In genomic region chr16:12886127-12886526, GRCm38 (mm10) we compare ENCODE assay signal across 11 mouse cellular contexts.
A peak's percentile ranks its signal among the peaks of the same experiment; 100 is the strongest.
DNase-seq lines count a peak whose midpoint lies in the region; ATAC-seq and TF ChIP-seq lines count a peak whose summit lies in the region.
"Had no signal": no experiment of that assay in that cellular context is flagged by ENCODE, and none has a peak within 500 bp of the region (broad histone marks: within the 10 kb centered on the region; RNA-seq: fewer than 3 reads in every experiment).

No protein-coding gene starts in this region.

- peak overlapping the region; percentile 4; the same call in 1 of the 2 replicates for H3K27ac ChIP-seq in midbrain, embryonic 15.5 days
- H3K27ac ChIP-seq in midbrain, embryonic 16.5 days (ENCODE audit: low read length): no peak overlapping the region
- H3K27ac ChIP-seq in hindbrain, embryonic 13.5 days: peak overlapping the region; percentile 52; the same call in 1 of the 2 replicates
- no peak overlapping the region for H3K27ac ChIP-seq in midbrain, postnatal 0 days (ENCODE audit: low read depth, low read length)
- no peak overlapping the region for H3K27ac ChIP-seq in liver, postnatal 0 days (ENCODE audit: low read depth)
- H3K27ac ChIP-seq: heart, adult 2 months; liver, embryonic 15.5 days had no signal

- ATAC-seq in midbrain, embryonic 15.5 days (replicated peaks): no peak
- no peak for ATAC-seq in midbrain, embryonic 16.5 days
- peak; percentile 72 for ATAC-seq in hindbrain, embryonic 13.5 days (ENCODE audit: low FRiP score)
- ATAC-seq in midbrain, postnatal 0 days (ENCODE audit: low FRiP score): no peak
- no peak for ATAC-seq in liver, postnatal 0 days
- ATAC-seq: activated CD4-positive, CD25-positive, alpha-beta regulatory T cell, adult 4 months had no signal

- H3K4me1 ChIP-seq in midbrain, embryonic 15.5 days: peaks cover 9% of the 10 kb centered on the region
- no peaks in the 10 kb centered on the region for H3K4me1 ChIP-seq in midbrain, embryonic 16.5 days (ENCODE audit: control insufficient read depth, insufficient read depth, low read length)
- H3K4me1 ChIP-seq in hindbrain, embryonic 13.5 days (replicated peaks): peaks cover 35% of the 10 kb centered on the region
- H3K4me1 ChIP-seq in midbrain, postnatal 0 days (ENCODE audit: insufficient read depth, low read length): no peaks in the 10 kb centered on the region
- no peaks in the 10 kb centered on the region for H3K4me1 ChIP-seq in liver, postnatal 0 days (ENCODE audit: insufficient read depth)
- H3K4me1 ChIP-seq: liver, embryonic 15.5 days had no signal

- TF ChIP-seq CTCF in midbrain, postnatal 0 days (IDR thresholded peaks at IDR 0.05): no peak
- TF ChIP-seq CTCF in liver, postnatal 0 days (IDR thresholded peaks at IDR 0.05; ENCODE audit: low read depth): no peak

- TF ChIP-seq EP300 in liver, postnatal 0 days (IDR thresholded peaks at IDR 0.05; ENCODE audit: low read depth): no peak

- no peak overlapping the region for H3K4me2 ChIP-seq in midbrain, embryonic 15.5 days
- no peak overlapping the region for H3K4me2 ChIP-seq in midbrain, embryonic 16.5 days (ENCODE audit: low read length)
- no peak overlapping the region for H3K4me2 ChIP-seq in hindbrain, embryonic 13.5 days
- H3K4me2 ChIP-seq in midbrain, postnatal 0 days (ENCODE audit: low read depth, low read length, poor library complexity, severe bottlenecking): no peak overlapping the region
- H3K4me2 ChIP-seq in liver, postnatal 0 days (ENCODE audit: low read depth, low read length): no peak overlapping the region
- H3K4me2 ChIP-seq: liver, embryonic 15.5 days had no signal

- H3K9ac ChIP-seq in midbrain, embryonic 15.5 days: no peak overlapping the region
- no peak overlapping the region for H3K9ac ChIP-seq in midbrain, embryonic 16.5 days (ENCODE audit: low read depth, low read length)
- no peak overlapping the region for H3K9ac ChIP-seq in hindbrain, embryonic 13.5 days
- no peak overlapping the region for H3K9ac ChIP-seq in midbrain, postnatal 0 days (replicated peaks; ENCODE audit: low read length, poor library complexity, severe bottlenecking)
- no peak overlapping the region for H3K9ac ChIP-seq in liver, postnatal 0 days (replicated peaks)
- H3K9ac ChIP-seq: liver, embryonic 15.5 days had no signal

- no peak overlapping the region for H3K4me3 ChIP-seq in midbrain, embryonic 15.5 days
- H3K4me3 ChIP-seq in midbrain, embryonic 16.5 days (ENCODE audit: low read depth, low read length): no peak overlapping the region
- no peak overlapping the region for H3K4me3 ChIP-seq in hindbrain, embryonic 13.5 days
- H3K4me3 ChIP-seq in midbrain, postnatal 0 days (ENCODE audit: low read depth, low read length): no peak overlapping the region
- H3K4me3 ChIP-seq in liver, postnatal 0 days (ENCODE audit: low read depth, low read length): no peak overlapping the region
- H3K4me3 ChIP-seq: heart, adult 2 months; liver, embryonic 15.5 days had no signal

- H3K36me3 ChIP-seq in midbrain, embryonic 15.5 days (replicated peaks): no peaks in the 10 kb centered on the region
- no peaks in the 10 kb centered on the region for H3K36me3 ChIP-seq in midbrain, embryonic 16.5 days (ENCODE audit: control insufficient read depth, insufficient read depth, low read length)
- no peaks in the 10 kb centered on the region for H3K36me3 ChIP-seq in hindbrain, embryonic 13.5 days
- no peaks in the 10 kb centered on the region for H3K36me3 ChIP-seq in midbrain, postnatal 0 days (ENCODE audit: insufficient read depth, low read length)
- no peaks in the 10 kb centered on the region for H3K36me3 ChIP-seq in liver, postnatal 0 days (replicated peaks; ENCODE audit: insufficient read depth, low read length)
- H3K36me3 ChIP-seq: liver, embryonic 15.5 days had no signal

- peak; percentile 24 for DNase-seq in cerebellum, adult 11-12 months
- no peak for DNase-seq in cerebellum, adult 8-10 months
- DNase-seq in midbrain, postnatal 0 days (ENCODE audit: low spot score): peak; percentile 79
- DNase-seq in embryo, embryonic 11 days: no peak
- no peak for DNase-seq in liver, postnatal 0 days

- no peaks in the 10 kb centered on the region for H3K27me3 ChIP-seq in midbrain, embryonic 15.5 days (replicated peaks)
- no peaks in the 10 kb centered on the region for H3K27me3 ChIP-seq in midbrain, embryonic 16.5 days (ENCODE audit: control insufficient read depth, insufficient read depth, low read depth, low read length)
- H3K27me3 ChIP-seq in hindbrain, embryonic 13.5 days: no peaks in the 10 kb centered on the region
- no peaks in the 10 kb centered on the region for H3K27me3 ChIP-seq in midbrain, postnatal 0 days (ENCODE audit: insufficient read depth, low read length)
- H3K27me3 ChIP-seq in liver, postnatal 0 days (ENCODE audit: insufficient read depth, low read length): no peaks in the 10 kb centered on the region
- H3K27me3 ChIP-seq: liver, embryonic 15.5 days had no signal

- 83% methylated on average over 1 of the region's 1 CpGs for WGBS in midbrain, embryonic 15.5 days
- WGBS in midbrain, embryonic 16.5 days: 76% methylated on average over 1 of the region's 1 CpGs
- 68% methylated on average over 1 of the region's 1 CpGs for WGBS in hindbrain, embryonic 13.5 days
- 39% methylated on average over 1 of the region's 1 CpGs for WGBS in midbrain, postnatal 0 days
- WGBS in liver, postnatal 0 days (ENCODE audit: insufficient replicate concordance): 77% methylated on average over 1 of the region's 1 CpGs

- H3K9me3 ChIP-seq in midbrain, embryonic 15.5 days: no peaks in the 10 kb centered on the region
- no peaks in the 10 kb centered on the region for H3K9me3 ChIP-seq in midbrain, embryonic 16.5 days (replicated peaks; ENCODE audit: control insufficient read depth, low read length, poor library complexity, severe bottlenecking)
- 0 out of 2 replicates have a peak, but pooled peaks cover under 1% of the 10 kb centered on the region for H3K9me3 ChIP-seq in hindbrain, embryonic 13.5 days
- H3K9me3 ChIP-seq in midbrain, postnatal 0 days (ENCODE audit: low read length): no peaks in the 10 kb centered on the region
- H3K9me3 ChIP-seq in liver, postnatal 0 days (ENCODE audit: low read length): no peaks in the 10 kb centered on the region
- H3K9me3 ChIP-seq: liver, embryonic 15.5 days had no signal

Comparison
In these comparisons a context has a peak if more than half of its experiments do, and no peak if none do; other contexts are left out.
1. DNase-seq: peak in cerebellum, adult 11-12 months (single experiment) and midbrain, postnatal 0 days (single experiment); none in cerebellum, adult 8-10 months (single experiment), embryo, embryonic 11 days (single experiment) and liver, postnatal 0 days (single experiment).
2. H3K27ac ChIP-seq: peak in midbrain, embryonic 15.5 days (single experiment) and hindbrain, embryonic 13.5 days (single experiment); none in midbrain, embryonic 16.5 days (single experiment), midbrain, postnatal 0 days (single experiment) and liver, postnatal 0 days (single experiment).